Mouse (Mus musculus): ENCODE results near the gene Lpcat3.
"Not testable (repeated sequence)": the region's sequence is repeated elsewhere in the genome, so short reads cannot be mapped to it uniquely, and the experiment has no call there.

Gene Lpcat3

GRCm38 (mm10) chr6:124676171-124676570 is 13.3 kb downstream of the Lpcat3 start:
- DNase-seq (ENCODE audit: low read depth, low spot score), result no peak

GRCm38 (mm10) chr6:124678769-124679168 is 15.9 kb downstream of the Lpcat3 start:
- DNase-seq (ENCODE audit: low read depth, low spot score), result no peak

- no peak for DNase-seq (ENCODE audit: low read depth, low spot score)
These were observed 16.7 kb downstream of the Lpcat3 start for GRCm38 (mm10) chr6:124679486-124679885.

- not testable (repeated sequence) for DNase-seq (ENCODE audit: low read depth, low spot score)
These were observed 19.5 kb downstream of the Lpcat3 start for GRCm38 (mm10) chr6:124682291-124682690.

GRCm38 (mm10) chr6:124683591-124684417 is 21.0 kb downstream of the Lpcat3 start:
- peak; percentile 98 for DNase-seq (ENCODE audit: low read depth, low spot score)

GRCm38 (mm10) chr6:124685606-124686386 is 23.0 kb downstream of the Lpcat3 start:
- DNase-seq (ENCODE audit: low read depth, low spot score), result no peak

- not testable (repeated sequence) for DNase-seq (ENCODE audit: low read depth, low spot score)
These were observed 23.8 kb downstream of the Lpcat3 start for GRCm38 (mm10) chr6:124686644-124687043.

GRCm38 (mm10) chr6:124688151-124688758 is 25.4 kb downstream of the Lpcat3 start:
- no peak for DNase-seq (ENCODE audit: low read depth, low spot score)

GRCm38 (mm10) chr6:124689011-124689410 is 26.2 kb downstream of the Lpcat3 start:
- peak; percentile 69 for DNase-seq (ENCODE audit: low read depth, low spot score)

- no peak for DNase-seq (ENCODE audit: low read depth, low spot score)
These were observed 27.7 kb downstream of the Lpcat3 start for GRCm38 (mm10) chr6:124690517-124690916.

- no peak for DNase-seq (ENCODE audit: low read depth, low spot score)
These were observed 30.6 kb downstream of the Lpcat3 start for GRCm38 (mm10) chr6:124693243-124693981.

- no peak for DNase-seq (ENCODE audit: low read depth, low spot score)
These were observed 31.5 kb downstream of the Lpcat3 start for GRCm38 (mm10) chr6:124694166-124694955.

GRCm38 (mm10) chr6:124696441-124697150 is 33.8 kb downstream of the Lpcat3 start:
- DNase-seq (ENCODE audit: low read depth, low spot score), result peak; percentile 71

- DNase-seq (ENCODE audit: low read depth, low spot score), result no peak
These were observed 35.9 kb downstream of the Lpcat3 start for GRCm38 (mm10) chr6:124698751-124699150.

- no peak for DNase-seq (ENCODE audit: low read depth, low spot score)
These were observed 36.5 kb downstream of the Lpcat3 start for GRCm38 (mm10) chr6:124699366-124699765.

GRCm38 (mm10) chr6:124699962-124700610 is 37.3 kb downstream of the Lpcat3 start:
- peak; percentile 98 for DNase-seq (ENCODE audit: low read depth, low spot score)

- peak; percentile 67 for DNase-seq (ENCODE audit: low read depth, low spot score)
These were observed 38.5 kb downstream of the Lpcat3 start for GRCm38 (mm10) chr6:124701338-124701737.

- DNase-seq (ENCODE audit: low read depth, low spot score), result no peak
These were observed 39.4 kb downstream of the Lpcat3 start for GRCm38 (mm10) chr6:124702102-124702783.

GRCm38 (mm10) chr6:124702784-124703103 is 39.9 kb downstream of the Lpcat3 start:
- DNase-seq (ENCODE audit: low read depth, low spot score), result peak; percentile 88

Measured in 3T3-L1 (cell line).